Mouse (Mus musculus) MEL (cell line): Measurements from ENCODE around the gene Cdh23.

Experiments used
- CTCF ChIP-seq, 3 experiments: IDR thresholded peaks in 2 of 3; conservative IDR thresholded peaks in 1 of 3; 2 replicates each; pipeline ENCODE4 v1.5.1; 2011 to 2012; ENCODE audit warnings: low read length in 3 of 3, low read depth in 2 of 3, mild to moderate bottlenecking in 2 of 3, improper control_type of control experiment in 1 of 3, inconsistent platforms in 1 of 3, mixed read lengths in 1 of 3, moderate library complexity in 1 of 3; ENCODE audit not compliant: control insufficient read depth in 1 of 3, insufficient read depth in 1 of 3, poor library complexity in 1 of 3, severe bottlenecking in 1 of 3
- EP300 ChIP-seq, 2 experiments: IDR thresholded peaks; 2 replicates each; pipeline ENCODE4 v1.6.1; 2011; ENCODE audit warnings: improper control_type of control experiment in 2 of 2, low read length in 2 of 2, low read depth in 1 of 2, mild to moderate bottlenecking in 1 of 2
- GATA1 ChIP-seq: IDR thresholded peaks from 2 replicates; pipeline ENCODE4 v1.6.1; 2011; ENCODE audit warnings: low read depth, low read length, improper control_type of control experiment
- MEF2A ChIP-seq: IDR thresholded peaks from 2 replicates; pipeline ENCODE4 v1.6.1; 2014; ENCODE audit warnings: low read depth, mild to moderate bottlenecking, inconsistent platforms, low read length, improper control_type of control experiment; ENCODE audit not compliant: poor library complexity, insufficient replicate concordance, severe bottlenecking; ENCODE audit errors: extremely low read depth
- NRF1 ChIP-seq: IDR thresholded peaks from 2 replicates; pipeline ENCODE4 v1.6.1; 2014; ENCODE audit warnings: low read depth, mild to moderate bottlenecking, inconsistent platforms, low read length, improper control_type of control experiment, moderate library complexity; ENCODE audit not compliant: poor library complexity, insufficient read depth, severe bottlenecking

GRCm38 (mm10) chr10:60585691-60586090 lies 110.6 kb downstream of the Cdh23 start:
- TF ChIP-seq EP300 (IDR thresholded peaks at IDR 0.05; ENCODE audit: low read depth in 1 of 2, low read length in 2 of 2): no peak
- TF ChIP-seq MEF2A: no peak
- TF ChIP-seq GATA1: no peak
- no peak for TF ChIP-seq NRF1
- TF ChIP-seq CTCF (IDR thresholded peaks at IDR 0.05 in 2 of 3, conservative IDR thresholded peaks at IDR 0.05 in 1 of 3; ENCODE audit: control insufficient read depth in 1 of 3, insufficient read depth in 1 of 3, low read depth in 2 of 3, low read length in 3 of 3, poor library complexity in 1 of 3, severe bottlenecking in 1 of 3): no peak
